Mouse (Mus musculus): ENCODE results near the gene Ovol2.

DNA sequence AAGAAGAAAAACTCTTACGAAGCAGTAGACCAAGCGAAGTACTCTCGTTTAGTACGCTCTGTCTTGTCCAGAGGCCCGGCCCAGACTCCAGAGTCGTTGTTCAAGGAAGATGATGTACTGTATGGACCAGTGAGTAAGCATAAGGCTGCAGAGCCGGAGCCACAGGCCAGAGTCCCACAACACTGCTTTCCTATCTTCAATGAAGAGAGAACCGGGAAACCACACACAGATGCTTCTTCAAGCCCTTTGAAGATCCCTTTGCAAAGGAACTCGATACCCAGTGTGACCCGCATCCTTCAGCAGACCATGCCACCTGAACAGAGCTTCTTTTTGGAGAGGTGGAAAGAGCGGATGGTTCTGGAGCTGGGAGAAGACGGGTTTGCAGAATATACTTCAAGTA is 59.9 kb downstream of the Ovol2 start:
- TF ChIP-seq CTCF (IDR thresholded peaks at IDR 0.05; ENCODE audit: low read depth) (no peak), EP300 (IDR thresholded peaks at IDR 0.05; ENCODE audit: low read depth) (no peak)

All from liver, embryonic 14.5 days (tissue).